Mouse (Mus musculus): Measurements from ENCODE around the gene Wdfy2. TPM values are rescaled to one million over a fixed set of nuclear protein-coding genes. Genes with fewer than 3 reads are reported as not detected.
"Not testable (repeated sequence)": the region's sequence is repeated elsewhere in the genome, so short reads cannot be mapped to it uniquely, and the experiment has no call there.

The Wdfy2 gene
- total RNA-seq, 2 experiments from 2014 or later, result 8.1 to 8.6 TPM

DNA sequence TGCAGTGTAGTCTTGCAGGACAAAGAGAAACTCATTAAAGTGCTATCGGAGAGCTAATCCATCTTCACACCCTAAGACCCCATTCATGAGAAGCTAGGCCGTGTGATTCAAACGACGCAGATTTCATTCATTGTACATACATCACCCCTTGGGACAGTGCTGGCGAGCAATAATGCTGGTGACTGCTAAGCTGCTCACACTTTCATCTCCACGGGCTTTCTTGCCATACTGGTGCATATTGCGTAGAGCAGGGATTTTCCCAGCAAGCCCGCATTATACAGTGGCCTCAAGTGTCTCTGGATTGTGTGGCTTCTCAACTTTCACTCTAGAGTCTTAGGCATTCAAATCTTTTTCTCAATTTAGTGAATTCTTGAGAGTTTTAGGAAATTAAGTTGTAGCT, 36.9 kb downstream of the Wdfy2 start:
- no peak for DNase-seq
- intact Hi-C loops (cut with DNase I), result no loop called here

DNA sequence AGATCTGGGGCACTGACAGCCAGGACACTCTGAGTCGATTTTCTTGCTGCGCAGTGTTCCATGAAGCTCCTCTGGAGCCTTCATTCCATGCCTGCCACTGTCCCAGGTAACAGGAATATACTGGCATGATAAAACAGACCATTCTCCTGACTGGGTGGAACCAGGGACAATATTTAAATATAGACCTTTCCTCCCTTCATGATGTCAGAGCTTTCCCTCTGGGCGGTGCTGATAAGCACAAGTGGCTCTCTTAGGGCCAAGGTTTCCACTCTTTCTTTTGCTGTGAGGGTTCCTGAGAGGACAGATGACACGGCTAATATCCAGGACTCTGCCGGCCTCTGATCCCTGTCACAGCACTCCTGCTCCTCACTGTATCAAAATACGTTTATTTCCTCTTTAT, 40.6 kb downstream of the Wdfy2 start:
- intact Hi-C loops (cut with DNase I), result loop anchor here (2.0 kb wide), 1 partner anchor 33 kb away; no protein-coding TSS in a partner anchor
- DNase-seq, result peak in 1 of 2 experiments; percentile 44

DNA sequence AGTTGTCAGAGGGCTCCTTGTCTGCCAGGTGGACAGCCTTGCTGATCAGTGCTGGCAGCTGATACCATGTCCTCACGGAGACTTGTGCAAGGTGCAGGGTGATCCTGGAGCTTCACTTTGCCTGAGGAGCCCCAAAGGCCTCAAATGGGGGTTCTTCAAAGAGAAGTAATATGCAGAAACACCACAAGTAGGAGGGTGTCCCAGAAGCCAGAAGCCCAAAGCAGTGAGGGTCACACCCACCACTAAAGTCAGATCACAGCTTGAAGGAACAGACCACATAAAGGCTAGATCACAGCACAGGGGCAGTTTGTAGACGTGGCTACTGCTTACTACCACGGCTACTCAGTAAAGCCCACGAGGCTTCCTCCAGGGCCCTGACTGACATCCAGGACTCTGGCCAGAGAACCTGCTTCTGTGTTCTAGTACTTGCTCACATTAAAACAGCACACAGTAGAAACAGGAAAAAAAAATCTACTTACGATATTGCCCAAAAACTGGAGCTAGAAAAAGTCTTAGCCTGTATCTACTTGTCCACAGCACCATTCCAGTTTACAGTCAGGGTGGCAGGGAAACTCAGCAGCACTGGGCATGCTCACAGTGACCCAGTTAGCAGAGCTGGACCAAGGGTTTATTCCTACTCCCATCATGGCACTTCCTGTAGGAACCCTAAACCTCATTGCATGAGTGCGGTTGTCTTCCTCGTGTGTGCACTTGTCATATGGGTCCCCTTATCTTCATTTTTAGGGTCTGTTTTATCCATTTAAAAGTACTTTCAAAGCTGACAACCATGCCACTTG, 41.4 kb downstream of the Wdfy2 start:
- no peak for DNase-seq
- intact Hi-C loops (cut with DNase I), result loop anchor here (2.0 kb wide), 1 partner anchor 34 kb away; no protein-coding TSS in a partner anchor

DNA sequence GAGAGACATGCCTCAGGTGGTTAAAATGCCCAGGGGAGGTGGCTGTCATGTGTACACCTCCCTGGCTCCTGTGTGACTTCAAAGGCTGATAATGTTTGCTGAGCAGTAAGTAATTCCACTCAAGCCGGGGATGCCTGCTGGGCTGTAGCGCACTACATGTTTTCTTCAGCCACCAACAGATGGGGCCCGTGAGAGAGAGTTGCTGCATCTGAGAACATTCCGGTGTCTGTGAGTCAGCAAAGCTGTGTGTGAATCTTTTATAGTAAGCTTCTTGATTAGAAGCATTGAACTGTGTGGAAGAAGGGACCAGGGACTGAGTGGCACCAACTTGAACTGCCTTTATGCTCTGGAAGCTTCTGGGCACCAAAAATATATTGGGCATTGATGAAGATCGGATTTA, 42.0 kb downstream of the Wdfy2 start:
- DNase-seq, result peak; percentile 74 to 80
- intact Hi-C loops (cut with DNase I), result loop anchor here (2.0 kb wide), 1 partner anchor 35 kb away; no protein-coding TSS in a partner anchor

DNA sequence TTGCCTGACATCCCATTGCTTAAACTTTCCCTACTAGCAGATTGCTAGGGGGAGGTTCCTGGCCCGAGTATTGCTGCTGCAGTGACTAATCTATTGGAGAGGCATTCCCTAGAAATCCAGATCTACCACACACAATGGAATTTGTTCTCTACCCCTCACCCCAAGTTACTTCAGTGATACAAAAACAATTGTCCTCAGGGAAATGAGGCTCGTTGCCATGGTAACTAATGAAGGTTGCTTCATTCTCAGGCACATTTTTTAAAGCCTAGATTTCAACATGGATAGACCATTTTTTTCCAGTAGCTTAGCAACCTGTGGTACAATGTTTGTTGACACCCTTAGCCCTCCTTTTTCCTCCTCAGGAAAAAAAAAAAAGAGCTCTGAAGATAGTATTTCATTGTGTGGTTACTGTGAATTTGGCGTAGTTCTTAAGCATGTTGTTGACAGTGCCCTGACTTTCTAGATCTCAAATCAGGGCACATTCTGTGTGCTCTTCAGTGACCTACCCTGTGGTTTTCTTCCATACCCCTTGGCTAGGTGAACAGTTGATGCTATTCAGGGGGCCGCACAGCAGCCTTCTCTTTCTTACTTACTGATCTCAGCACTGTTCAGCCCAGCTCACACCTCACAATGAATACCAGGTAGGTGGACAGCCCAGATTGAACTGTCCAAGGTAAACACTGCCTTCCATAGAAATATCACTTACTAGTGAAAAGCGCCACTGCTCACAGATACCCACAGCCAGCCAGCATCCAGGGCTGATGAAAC, 42.8 kb downstream of the Wdfy2 start:
- DNase-seq, result peak; percentile 44 to 46

DNA sequence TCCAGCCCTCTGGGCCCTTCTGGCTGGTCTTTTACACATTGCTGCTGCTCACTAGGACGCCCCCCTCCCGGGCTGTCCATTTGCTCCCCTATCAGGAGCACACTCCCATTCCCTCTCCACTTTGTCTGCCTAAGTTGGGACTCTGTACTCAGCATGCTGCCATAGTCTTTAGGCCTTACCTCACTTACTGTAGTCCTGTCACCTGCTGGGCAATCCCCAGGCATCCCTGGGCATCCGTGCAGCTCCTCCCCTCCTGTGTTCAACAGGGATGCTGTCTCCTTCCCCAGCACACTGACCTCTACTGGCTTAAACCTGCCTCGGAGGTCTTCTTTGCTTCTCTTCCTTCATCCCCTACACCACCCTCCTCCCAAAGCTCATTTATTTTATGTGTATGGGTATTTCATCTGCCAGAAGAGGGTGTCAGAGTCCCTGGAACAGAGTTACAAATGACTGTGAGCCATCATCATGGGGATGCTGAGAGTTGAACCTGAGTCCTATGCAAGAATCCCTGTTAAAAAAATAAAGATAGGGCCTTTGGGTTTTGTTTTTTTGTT, 44.7 kb downstream of the Wdfy2 start:
- intact Hi-C loops (cut with DNase I), result loop anchor here (2.0 to 10.0 kb wide), 2 partner anchors 51 to 93 kb away; no protein-coding TSS in a partner anchor
- no peak for DNase-seq

More for the DNA sequence above, 42.8 kb downstream of the Wdfy2 start:
- intact Hi-C loops (cut with DNase I), result loop anchor here (2.0 to 10.0 kb wide), 2 partner anchors 95 to 119 kb away; partner anchors contain the start of gene Ints6

DNA sequence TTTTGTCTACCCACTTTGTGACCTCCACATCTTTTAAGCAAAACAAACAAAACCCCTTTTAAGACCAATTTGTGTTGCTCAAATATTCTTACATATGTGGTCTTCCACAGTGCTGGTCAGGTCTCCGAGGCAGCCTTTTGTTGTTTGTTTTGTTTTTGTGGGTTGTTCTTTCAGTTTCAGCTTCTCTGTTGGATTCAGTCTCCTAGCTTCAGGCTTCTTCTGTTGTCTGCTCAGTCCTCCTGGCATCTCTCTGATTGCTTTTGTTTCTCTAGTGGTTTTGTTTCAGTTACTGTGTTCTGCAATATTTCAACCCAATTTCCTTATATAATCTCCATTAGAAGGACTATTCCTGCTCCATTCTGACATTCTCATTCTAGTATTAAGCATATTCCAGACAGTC, 46.1 kb downstream of the Wdfy2 start:
- no peak for DNase-seq
- intact Hi-C loops (cut with DNase I), result loop anchor here (2.0 to 10.0 kb wide), 2 partner anchors 49 to 91 kb away; no protein-coding TSS in a partner anchor

DNA sequence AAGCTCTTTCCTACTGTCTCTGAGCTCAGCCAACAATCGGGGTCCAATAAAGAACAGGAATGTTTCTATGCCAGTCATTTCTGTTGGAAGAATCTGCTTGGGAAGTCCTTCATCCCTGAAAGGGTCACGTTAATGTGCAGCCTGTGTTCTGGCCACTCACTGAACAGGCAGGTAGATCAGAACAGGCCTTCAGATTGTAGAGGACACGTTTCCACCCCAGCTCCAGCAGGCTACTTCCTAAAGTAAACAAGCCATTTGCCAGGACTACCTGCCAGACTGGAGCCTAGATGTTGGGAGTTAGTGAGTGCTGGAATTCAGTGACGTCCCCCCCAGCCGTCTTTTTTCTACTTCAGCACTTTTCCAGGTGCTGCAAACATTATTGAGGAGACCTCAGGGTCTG, 46.7 kb downstream of the Wdfy2 start:
- no peak for DNase-seq
- intact Hi-C loops (cut with DNase I), result loop anchor here (10.0 kb wide), 1 partner anchor 91 kb away; no protein-coding TSS in a partner anchor

DNA sequence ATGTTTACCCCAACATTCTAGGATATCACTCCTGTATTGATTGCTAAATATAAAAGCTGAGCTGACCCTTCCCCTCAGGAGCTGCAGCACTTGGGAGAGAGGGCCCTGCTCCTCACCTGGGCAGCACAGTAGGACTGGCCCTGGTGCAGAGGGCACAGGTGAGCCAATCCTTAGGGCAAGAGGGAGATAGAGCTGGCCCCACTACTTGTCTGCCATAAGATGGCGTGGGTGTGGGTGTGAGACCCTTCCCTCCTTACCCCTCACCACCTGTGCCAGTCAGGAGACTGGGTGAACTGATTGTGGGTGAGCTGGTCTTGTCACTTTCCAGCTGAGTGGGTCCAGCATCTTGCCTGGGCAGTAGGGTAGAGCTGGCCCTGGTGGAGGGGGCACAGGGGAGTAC, 47.2 kb downstream of the Wdfy2 start:
- intact Hi-C loops (cut with DNase I), result loop anchor here (10.0 kb wide), 1 partner anchor 90 kb away; no protein-coding TSS in a partner anchor
- DNase-seq, result no peak

DNA sequence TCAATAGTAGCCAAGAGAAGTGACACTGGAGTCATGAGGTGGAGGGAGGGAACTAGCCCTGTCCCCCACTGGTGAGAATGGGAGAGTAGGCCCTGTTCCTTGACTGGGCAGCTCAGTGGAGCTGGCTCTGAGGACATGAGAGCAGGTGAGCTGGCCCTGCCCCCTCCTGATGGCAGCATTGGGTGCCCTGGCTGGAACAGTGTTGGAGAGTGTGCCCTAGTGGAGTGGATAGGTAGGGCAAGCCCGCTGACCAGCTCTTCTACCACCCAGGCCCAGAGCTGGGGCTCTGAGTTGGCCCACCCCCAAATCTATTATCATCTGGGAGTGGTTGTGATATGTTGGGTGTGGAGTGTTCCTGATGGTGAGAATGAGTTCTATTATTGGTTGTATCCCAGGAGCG, 47.7 kb downstream of the Wdfy2 start:
- intact Hi-C loops (cut with DNase I), result loop anchor here (10.0 kb wide), 1 partner anchor 90 kb away; no protein-coding TSS in a partner anchor
- DNase-seq, result peak in 1 of 2 experiments; percentile 10

DNA sequence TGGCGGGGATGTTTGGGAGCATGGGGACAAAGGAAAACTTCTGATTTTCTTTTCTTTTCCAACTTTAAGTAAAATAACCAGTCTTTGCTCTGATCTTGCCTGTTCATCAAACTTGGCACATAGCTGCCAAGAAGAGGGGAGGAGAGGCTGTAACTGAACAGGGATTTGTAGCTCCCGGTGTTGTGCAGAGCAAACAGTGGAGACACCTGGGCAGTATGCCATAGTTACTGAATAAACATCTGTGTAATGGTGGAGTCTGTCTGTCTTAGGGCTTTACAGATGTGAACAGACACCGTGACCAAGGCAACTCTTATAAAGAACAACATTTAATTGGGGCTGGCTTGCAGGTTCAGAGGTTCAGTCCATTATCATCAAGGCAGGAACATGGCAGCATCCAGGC, 53.9 kb downstream of the Wdfy2 start:
- intact Hi-C loops (cut with DNase I), result no loop called here
- no peak for DNase-seq

DNA sequence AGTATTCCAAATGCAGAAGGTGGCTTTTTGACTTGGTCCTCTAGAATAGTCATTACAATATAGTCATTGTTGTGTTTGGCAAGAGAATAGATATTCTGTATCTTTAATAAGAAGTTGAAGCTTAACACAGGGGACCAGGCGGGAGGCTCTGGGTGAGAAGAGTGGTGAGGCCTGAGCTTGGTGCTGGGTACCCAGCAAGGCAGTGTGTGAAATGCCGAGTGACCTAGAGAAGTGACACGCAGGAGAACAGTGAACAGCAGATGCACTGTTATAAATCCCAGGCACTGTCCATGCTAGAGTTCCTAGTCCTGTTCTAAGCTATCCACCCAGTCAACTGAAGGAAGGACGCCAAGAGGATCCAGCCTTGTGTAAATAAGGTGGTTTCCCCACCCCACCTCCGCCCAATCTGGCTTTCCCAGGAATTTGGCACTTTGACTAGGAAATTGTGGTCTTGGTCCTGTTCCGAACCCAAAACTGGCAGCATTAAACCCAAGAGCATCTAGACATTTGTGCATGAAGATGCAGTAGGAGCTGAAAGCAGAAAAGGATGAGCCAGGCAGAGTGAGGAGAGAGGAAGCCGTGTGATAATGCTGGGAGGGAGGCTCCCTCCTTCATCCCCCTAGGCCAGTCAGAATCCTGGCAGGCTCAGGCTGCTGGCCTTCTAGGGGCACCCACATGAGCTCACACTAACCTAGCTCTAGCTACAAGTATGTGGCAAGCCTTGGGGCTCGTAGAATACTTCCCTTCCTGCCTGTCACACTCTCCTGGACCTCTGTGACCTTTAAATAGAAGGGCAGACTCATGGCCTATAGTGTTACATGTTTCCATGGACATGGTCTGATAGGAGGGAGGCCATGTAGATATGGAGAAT, 55.5 kb downstream of the Wdfy2 start:
- no peak for DNase-seq
- intact Hi-C loops (cut with DNase I), result no loop called here

DNA sequence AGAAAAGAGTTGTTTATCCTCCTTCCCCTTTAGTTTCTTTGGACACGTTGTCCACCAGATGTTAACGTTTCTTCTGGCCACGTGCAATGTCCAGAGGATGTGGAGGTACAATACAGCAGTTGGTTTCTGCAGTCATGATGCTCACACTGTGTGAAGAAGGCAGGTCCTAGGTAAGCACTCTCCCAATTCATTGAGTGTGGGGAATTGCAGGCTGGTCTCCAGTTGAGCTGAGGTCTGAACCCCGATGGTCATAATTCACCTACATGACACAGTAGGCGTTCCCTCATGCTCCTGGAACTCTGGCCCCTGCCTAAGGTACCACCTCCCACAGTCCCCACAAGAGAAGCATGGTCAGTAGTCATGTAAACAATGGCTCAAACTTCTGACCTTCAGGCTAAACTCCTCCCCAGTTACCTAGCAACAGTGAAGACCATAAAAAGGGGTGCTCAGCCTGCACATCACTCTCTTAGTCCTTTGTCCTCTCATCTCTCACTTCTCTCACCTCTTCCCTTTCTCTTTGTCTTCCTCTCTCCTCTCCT, 56.2 kb downstream of the Wdfy2 start:
- intact Hi-C loops (cut with DNase I); DNase-seq: not testable (repeated sequence)

DNA sequence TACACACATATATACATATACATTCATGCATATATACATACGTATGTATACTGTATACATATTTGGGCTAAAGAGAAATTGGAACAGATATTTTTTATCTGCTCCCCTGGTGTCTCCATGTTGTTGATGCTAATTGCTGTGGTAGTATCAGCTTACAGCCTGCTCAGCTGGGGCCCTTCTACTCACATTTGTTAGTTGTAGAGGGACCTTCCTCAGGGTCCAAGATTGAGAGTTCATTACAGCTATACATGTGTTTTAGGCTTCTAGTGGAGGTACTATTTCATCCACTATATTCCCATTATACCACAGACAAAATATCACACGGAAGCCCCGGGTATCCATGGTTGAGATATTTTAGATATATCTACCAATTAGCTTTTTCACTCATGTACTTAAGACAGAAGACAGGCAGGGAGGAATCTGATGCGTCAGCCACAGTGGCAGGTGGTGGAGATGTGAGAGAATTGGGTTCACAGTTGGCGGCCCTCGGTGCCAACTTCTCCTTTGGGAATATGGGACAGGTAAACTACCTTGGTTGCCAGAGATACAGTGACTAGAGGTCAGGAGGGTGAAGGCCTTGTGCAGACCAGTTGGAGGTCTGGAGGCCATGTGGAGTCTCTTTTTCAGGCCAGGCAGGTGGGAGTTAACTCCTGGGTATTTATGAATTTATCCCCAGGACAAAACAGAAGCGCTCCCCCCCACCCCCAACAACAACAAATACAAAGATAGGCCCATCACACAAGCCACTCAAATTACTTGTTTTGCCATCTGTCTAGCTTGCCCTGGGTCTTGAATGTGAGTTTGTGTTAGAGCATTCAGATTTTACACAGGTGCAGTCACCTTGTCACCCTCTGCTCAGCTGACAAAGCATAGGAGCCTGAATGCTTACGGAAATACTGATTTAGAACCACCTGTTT, 57.7 kb downstream of the Wdfy2 start:
- DNase-seq, result no peak
- intact Hi-C loops (cut with DNase I), result no loop called here

DNA sequence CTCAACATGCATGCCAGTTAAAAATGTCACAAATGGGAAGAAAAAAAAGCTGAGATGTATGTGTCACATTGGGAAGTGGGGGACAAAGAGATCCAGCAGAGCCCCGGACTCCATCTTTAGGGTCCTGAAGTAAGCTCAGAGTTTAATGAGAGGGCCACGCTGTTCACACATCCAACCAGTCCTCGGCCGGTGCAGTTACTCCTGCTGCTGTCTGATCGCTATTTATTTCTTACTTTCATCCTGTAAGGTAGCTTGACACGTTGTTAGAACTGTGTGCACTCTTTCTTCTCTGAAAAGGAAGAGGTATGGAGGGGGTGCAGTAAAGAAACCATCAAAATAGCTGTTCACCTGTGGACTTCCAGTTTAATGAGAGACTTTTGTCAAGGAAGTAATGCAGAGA, 60.6 kb downstream of the Wdfy2 start:
- no peak for DNase-seq
- intact Hi-C loops (cut with DNase I), result no loop called here

DNA sequence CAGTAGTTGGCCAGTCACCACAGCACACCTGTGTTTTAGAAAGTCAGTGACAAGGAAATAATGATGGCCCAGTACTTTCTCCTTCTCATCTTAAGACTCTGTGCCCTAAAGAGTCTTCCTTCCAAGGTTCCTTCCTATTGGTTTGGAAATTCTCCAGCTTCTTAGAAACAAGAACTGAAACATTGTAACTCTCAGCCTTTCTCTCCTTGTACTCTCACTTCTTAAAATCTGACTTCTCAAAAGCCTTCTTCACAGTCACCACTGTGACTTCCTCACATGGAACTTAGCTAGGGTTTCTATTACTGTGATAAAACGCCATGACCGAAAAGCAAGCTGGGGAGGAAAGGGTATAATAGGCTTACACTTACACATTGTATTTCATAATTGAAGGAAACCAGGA, 70.4 kb downstream of the Wdfy2 start:
- no peak for DNase-seq

DNA sequence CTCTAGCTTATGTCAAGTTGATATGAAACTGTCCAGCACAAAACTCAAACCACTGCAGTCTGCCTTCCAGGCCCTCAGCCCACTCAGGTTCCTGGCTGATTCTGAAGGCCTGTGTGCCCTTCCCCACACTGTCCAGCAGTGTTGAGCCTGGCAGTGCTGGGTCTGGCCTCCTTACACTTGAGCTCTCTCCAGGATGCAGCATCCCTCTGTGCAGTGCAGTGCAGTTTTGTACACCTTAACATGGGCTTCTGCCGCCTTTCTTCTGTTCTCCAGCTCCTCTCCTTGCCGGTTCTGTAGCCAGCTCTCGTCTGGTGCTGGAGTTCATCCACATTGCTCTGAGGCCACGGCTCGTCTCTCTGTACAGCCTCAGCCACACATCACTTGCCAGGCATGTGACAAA, 71.1 kb downstream of the Wdfy2 start:
- intact Hi-C loops (cut with DNase I), result no loop called here

More for the DNA sequence above, 70.4 kb downstream of the Wdfy2 start:
- intact Hi-C loops (cut with DNase I), result no loop called here

DNA sequence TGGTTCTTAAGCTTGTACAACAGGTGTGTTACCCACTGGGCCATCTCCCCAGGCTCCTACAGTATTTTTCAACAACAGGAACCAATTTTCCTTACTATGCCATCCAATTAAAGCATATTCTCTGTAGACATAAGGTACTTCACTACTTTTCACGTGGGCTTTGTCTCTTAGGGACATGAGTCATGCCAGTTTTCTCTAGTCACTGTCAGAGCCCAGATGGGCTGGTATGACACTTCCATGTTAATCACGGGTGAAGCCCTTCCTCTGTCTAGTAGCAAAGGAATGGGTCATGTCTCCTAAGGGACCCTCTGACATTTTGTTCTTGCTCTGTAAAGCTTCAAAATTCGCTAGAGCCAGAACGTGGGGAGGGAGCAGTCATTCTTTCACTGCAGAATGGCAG, 73.4 kb downstream of the Wdfy2 start:
- intact Hi-C loops (cut with DNase I), result no loop called here
- no peak for DNase-seq

More for the DNA sequence above, 71.1 kb downstream of the Wdfy2 start:
- DNase-seq, result no peak

All from heart, postnatal 14 days (tissue).